Mouse (Mus musculus) spleen, postnatal 14 days (tissue): Measurements from ENCODE around the gene Enho.
"Not testable (repeated sequence)": the region's sequence is repeated elsewhere in the genome, so short reads cannot be mapped to it uniquely, and the experiment has no call there.

Experiments used
- DNase-seq, 2 experiments: peaks; one replicate each; pipeline ENCODE4 v3.0.0; 2021 to 2022; ENCODE audit warnings: low spot score in 2 of 2

The Enho gene

DNA sequence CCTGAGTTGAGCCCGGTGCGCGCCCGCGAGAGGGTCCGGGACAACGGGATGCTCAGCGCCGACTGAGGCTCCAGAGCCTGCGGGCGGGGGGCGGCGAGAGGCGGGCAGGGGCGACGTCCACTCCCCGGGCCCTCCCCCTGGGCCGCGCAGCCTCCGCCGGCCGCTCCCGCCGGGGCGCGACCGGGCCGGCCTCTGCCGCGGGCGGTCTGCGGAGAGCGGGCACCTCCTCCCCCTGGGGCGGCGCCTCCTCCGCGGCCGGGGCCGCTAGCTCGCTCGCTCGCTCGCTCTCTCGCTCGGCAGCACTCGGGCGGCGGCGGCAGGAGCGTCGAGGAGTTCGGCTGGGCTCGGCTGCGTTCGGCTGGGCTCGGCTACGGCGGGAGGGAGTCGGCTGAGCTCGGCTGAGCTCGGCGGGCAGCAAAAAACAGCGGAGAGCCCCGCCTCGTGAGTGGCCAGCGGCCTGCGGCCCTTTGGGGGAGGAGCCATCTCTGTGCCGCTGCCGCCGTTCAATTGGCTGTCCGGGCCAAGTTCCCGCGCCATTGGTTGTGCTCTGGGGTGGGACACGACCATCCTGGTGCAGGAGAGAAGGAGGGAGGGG lies at the start of gene Enho:
Gene Enho, minus strand, starts transcription at position 412 of the 595 bp plus-strand sequence.
- DNase-seq: peak; percentile 81 to 88

DNA sequence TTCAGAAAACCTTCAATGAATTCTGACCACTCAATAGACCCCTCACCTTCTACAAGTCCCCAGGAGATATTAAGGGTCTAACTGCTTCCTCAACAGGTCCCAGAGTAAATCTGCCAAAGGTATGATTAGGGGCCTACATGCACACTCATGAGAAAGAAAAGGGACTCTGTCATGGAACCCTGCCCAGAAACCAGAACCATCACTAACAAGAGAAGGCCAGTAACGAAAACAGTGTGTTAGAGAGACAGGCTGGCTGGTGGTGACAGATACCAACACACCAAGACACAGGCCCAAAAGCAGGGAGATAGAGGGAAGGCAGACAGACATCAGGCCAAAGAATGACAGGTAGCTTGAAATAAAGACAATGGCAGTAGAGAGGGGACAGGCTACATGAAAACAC lies 48.4 kb upstream of the Enho start:
- not testable (repeated sequence) for DNase-seq

- not testable (repeated sequence) for DNase-seq
Measured at GRCm38 (mm10) chr4:41685882-41686492, 45.9 kb upstream of the Enho start.

GRCm38 (mm10) chr4:41684931-41685453 lies 44.9 kb upstream of the Enho start:
- not testable (repeated sequence) for DNase-seq

GRCm38 (mm10) chr4:41684131-41684930 lies 44.2 kb upstream of the Enho start:
- not testable (repeated sequence) for DNase-seq

DNA sequence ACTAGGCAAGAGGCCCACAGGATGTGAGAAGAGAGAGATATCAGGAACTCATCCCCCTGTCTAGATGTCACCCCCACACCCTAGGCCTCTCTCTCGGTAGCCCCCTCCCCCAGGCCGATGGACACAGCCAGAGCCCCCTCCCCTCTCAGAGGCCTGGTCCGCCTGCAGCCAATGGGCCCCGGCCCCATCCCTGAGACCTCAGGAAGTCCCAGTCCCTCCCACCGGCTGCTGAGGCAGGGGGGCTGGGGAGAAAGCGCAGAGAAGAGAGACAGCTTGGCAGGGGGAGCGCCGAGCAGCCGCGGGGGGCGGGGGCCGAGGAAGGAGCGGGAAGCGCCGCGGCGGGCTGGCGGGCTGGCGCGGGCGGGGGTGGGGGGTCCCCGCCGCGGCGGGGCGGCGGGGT lies 43.2 kb upstream of the Enho start:
- DNase-seq: not testable (repeated sequence)

- no peak for DNase-seq
Measured at GRCm38 (mm10) chr4:41682789-41683188, 42.7 kb upstream of the Enho start.

GRCm38 (mm10) chr4:41681947-41682346 lies 41.8 kb upstream of the Enho start:
- DNase-seq: no peak

DNA sequence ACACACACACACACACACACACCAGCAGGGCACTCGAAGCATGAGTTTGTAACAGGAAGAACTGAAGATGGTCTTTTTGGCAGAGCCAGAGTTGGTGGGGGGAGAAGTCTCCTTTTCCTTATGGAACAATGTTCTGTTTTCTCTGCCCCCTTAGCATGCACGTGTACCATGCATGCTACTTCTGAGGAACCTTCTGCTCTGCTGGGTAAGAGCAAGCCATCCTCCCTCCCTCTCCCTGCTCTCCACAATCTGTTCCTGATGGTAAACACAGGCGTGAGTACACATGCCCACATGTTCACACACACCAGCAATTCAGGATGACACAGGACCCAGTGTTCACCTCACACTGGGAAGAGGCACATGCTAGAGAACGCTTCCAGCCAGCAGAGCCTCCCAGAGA lies 41.1 kb upstream of the Enho start:
- no peak for DNase-seq

- DNase-seq: no peak
Measured at GRCm38 (mm10) chr4:41679291-41679690, 39.2 kb upstream of the Enho start.

GRCm38 (mm10) chr4:41678863-41679262 lies 38.7 kb upstream of the Enho start:
- DNase-seq: no peak

DNA sequence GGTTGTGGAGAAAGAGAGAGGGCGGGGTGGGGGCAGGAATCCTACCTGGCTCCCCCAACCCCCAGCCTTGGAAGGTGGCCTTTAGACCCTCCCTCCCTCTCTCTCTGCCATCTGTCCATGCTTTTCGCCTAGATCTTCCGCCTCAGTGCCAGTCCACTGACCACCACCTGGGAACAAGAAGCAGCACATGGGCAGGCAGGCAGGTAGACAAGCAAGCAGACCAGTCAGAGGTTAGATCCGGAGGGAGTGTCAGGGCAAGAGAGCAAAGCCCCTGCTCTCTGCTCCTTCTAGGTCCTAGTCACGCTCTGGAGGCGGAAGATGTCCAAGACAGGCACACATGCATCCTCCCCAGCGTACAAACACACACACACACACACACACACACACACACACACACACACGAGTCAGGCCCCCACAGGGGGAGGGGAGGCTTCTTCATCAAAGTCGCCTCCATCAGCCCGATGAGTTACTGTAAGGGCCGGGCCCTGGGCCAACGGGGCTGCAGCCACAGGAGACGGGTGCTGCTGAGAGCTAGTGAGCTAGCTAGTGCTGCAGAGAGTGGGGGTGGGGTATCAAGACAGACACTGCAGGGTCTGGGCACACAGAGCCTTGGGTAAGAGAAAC lies 37.0 kb upstream of the Enho start:
- no peak for DNase-seq

GRCm38 (mm10) chr4:41676248-41677005 lies 36.3 kb upstream of the Enho start:
- DNase-seq: no peak

DNA sequence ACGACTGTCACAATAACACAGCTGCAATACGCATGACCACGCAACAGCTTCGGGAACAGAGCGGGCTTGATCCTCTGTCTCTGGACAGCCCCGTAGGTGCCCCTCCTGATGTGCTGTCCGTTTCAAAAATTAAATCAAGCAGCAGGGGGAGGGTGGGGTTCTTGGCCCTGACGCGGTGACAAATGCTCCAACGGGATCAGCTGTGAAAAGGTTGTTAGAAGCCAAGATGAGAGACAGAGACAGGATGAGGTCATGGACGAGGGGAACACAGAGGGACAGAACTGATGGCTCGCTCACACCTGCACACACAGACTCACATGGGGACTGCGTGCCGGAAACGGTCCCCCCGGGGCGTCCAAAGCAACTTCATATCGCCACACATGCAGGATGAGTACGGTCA lies 33.1 kb upstream of the Enho start:
- DNase-seq: no peak

- DNase-seq: no peak
Measured at GRCm38 (mm10) chr4:41672522-41672963, 32.4 kb upstream of the Enho start.

GRCm38 (mm10) chr4:41671963-41672480 lies 31.9 kb upstream of the Enho start:
- no peak for DNase-seq

- DNase-seq: no peak
Measured at GRCm38 (mm10) chr4:41671500-41671899, 31.4 kb upstream of the Enho start.

DNA sequence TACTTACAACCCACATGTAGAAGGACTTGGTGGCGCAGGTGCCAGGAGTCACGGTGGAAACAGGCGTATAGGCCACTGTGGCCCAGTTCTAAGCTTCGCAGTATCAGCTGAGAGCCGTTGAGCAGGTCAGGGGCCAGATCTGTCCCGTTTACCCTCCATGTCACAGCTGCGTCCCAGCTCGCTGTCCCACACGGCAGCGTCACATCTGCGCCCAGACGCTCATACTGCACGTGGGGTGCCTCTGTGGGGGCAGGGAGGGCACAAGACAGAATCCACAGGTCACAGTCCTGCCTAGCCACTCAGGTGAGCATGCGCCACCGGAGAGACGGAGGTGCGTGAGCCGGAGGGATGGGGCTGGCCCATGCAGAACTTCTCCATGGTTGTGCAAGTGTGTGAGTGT lies 30.7 kb upstream of the Enho start:
- DNase-seq: no peak

GRCm38 (mm10) chr4:41666646-41667045 lies 26.5 kb upstream of the Enho start:
- no peak for DNase-seq

GRCm38 (mm10) chr4:41665009-41665675 lies 25.0 kb upstream of the Enho start:
- DNase-seq: no peak

- DNase-seq: no peak
Measured at GRCm38 (mm10) chr4:41664533-41664932, 24.4 kb upstream of the Enho start.
